Mouse (Mus musculus) CH12.LX (cell line): ENCODE data around the gene Pdzd8. TPM values are rescaled to one million over a fixed set of nuclear protein-coding genes. Genes with fewer than 3 reads are reported as not detected.

ENCODE experiments used
- DNase-seq: peaks from one replicate; pipeline ENCODE4 v3.0.0-alpha.2; 2013; ENCODE audit errors: extremely low read depth
- H3K27ac ChIP-seq: 2 replicates; pipeline ENCODE4 v1.5.1; 2012; ENCODE audit warnings: low read depth, mild to moderate bottlenecking, control low read depth, moderate library complexity; ENCODE audit not compliant: insufficient read depth
- H3K27me3 ChIP-seq: replicated peaks from 2 replicates; pipeline ENCODE3; 2012; ENCODE audit warnings: inconsistent platforms
- H3K36me3 ChIP-seq, 2 experiments: replicated peaks in 1 of 2; 2 replicates each; pipeline versions ENCODE3 to v1.6.1; 2012; ENCODE audit warnings: inconsistent platforms in 1 of 2, low read length in 1 of 2, mild to moderate bottlenecking in 1 of 2, mixed read lengths in 1 of 2, moderate library complexity in 1 of 2; ENCODE audit not compliant: control insufficient read depth in 1 of 2, insufficient read depth in 1 of 2
- H3K4me1 ChIP-seq, 2 experiments: 2 replicates each; pipeline ENCODE4 v1.6.1; 2012; ENCODE audit warnings: inconsistent platforms in 1 of 2, moderate library complexity in 1 of 2; ENCODE audit not compliant: insufficient read depth in 2 of 2, control insufficient read depth in 1 of 2
- H3K4me2 ChIP-seq: 2 replicates; pipeline ENCODE4 v1.6.1; 2012; ENCODE audit warnings: low read depth, mild to moderate bottlenecking, control low read depth; ENCODE audit not compliant: poor library complexity, insufficient read depth, severe bottlenecking
- H3K4me3 ChIP-seq, 3 experiments: fragments of 150-350 bp in 1 of 3; sonication (generic) in 1 of 3; replicated peaks in 1 of 3; 2 replicates each; pipeline versions ENCODE3 to v1.5.1; 2011 to 2012; ENCODE audit warnings: low read depth in 2 of 3, low read length in 2 of 3, mild to moderate bottlenecking in 2 of 3, moderate library complexity in 2 of 3, control low read depth in 1 of 3, improper control_type of control experiment in 1 of 3, inconsistent platforms in 1 of 3, mixed read lengths in 1 of 3; ENCODE audit not compliant: poor library complexity in 1 of 3
- H3K79me2 ChIP-seq: replicated peaks from 2 replicates; pipeline ENCODE4 v1.6.1; 2012; ENCODE audit warnings: mild to moderate bottlenecking, moderate library complexity; ENCODE audit not compliant: control insufficient read depth, poor library complexity, insufficient read depth, severe bottlenecking; ENCODE audit errors: extremely low read depth
- H3K9ac ChIP-seq: 2 replicates; pipeline ENCODE4 v1.6.1; 2012; ENCODE audit warnings: low read depth, mild to moderate bottlenecking, control low read depth, moderate library complexity; ENCODE audit not compliant: insufficient read depth
- H3K9me3 ChIP-seq: replicated peaks from 2 replicates; pipeline ENCODE3; 2012; ENCODE audit warnings: low read length, inconsistent platforms, mixed read lengths
- CHD1 ChIP-seq: IDR thresholded peaks from 2 replicates; pipeline ENCODE4 v1.6.1; 2012; ENCODE audit warnings: low read depth, low read length, improper control_type of control experiment, inconsistent platforms
- CHD2 ChIP-seq: IDR thresholded peaks from 2 replicates; pipeline ENCODE4 v1.6.1; 2011; ENCODE audit warnings: low read length, improper control_type of control experiment
- CTCF ChIP-seq, 2 experiments: IDR thresholded peaks in 1 of 2; conservative IDR thresholded peaks in 1 of 2; 2 replicates each; pipeline ENCODE4 v1.5.1; 2011 to 2012; ENCODE audit warnings: low read depth in 2 of 2, low read length in 2 of 2, improper control_type of control experiment in 1 of 2, inconsistent platforms in 1 of 2, mild to moderate bottlenecking in 1 of 2, moderate library complexity in 1 of 2
- ELF1 ChIP-seq: IDR thresholded peaks from 2 replicates; pipeline ENCODE4 v1.6.1; 2014; ENCODE audit warnings: low read depth, mild to moderate bottlenecking, inconsistent platforms, low read length, improper control_type of control experiment
- EP300 ChIP-seq: IDR thresholded peaks from 2 replicates; pipeline ENCODE4 v1.6.1; 2011; ENCODE audit warnings: low read length, improper control_type of control experiment
- ETS1 ChIP-seq: conservative IDR thresholded peaks from 2 replicates; pipeline ENCODE4 v1.6.1; 2012; ENCODE audit warnings: low read depth, mild to moderate bottlenecking, inconsistent platforms, low read length, improper control_type of control experiment, moderate library complexity
- GABPA ChIP-seq: IDR thresholded peaks from 2 replicates; pipeline ENCODE4 v1.6.1; 2012; ENCODE audit warnings: low read depth, low read length, improper control_type of control experiment, inconsistent platforms; ENCODE audit not compliant: insufficient replicate concordance
- HCFC1 ChIP-seq: IDR thresholded peaks from 2 replicates; pipeline ENCODE4 v1.6.1; 2012; ENCODE audit warnings: low read depth, mild to moderate bottlenecking, inconsistent platforms, low read length, improper control_type of control experiment
- JUN ChIP-seq: IDR thresholded peaks from 2 replicates; pipeline ENCODE4 v1.6.1; 2011; ENCODE audit warnings: low read depth, mild to moderate bottlenecking, low read length, improper control_type of control experiment, moderate library complexity; ENCODE audit not compliant: insufficient read depth
- JUND ChIP-seq: conservative IDR thresholded peaks from 2 replicates; pipeline ENCODE4 v1.6.1; 2011; ENCODE audit warnings: low read depth, low read length, improper control_type of control experiment
- KAT2A ChIP-seq: IDR thresholded peaks from 2 replicates; pipeline ENCODE4 v1.6.1; 2012; ENCODE audit warnings: low read length, improper control_type of control experiment, inconsistent platforms; ENCODE audit not compliant: insufficient replicate concordance
- MAFK ChIP-seq: IDR thresholded peaks from 2 replicates; pipeline ENCODE4 v1.6.1; 2011; ENCODE audit warnings: low read length, improper control_type of control experiment; ENCODE audit not compliant: insufficient replicate concordance
- MAX ChIP-seq: IDR thresholded peaks from 2 replicates; pipeline ENCODE4 v1.6.1; 2011; ENCODE audit warnings: low read length, improper control_type of control experiment
- MAZ ChIP-seq: IDR thresholded peaks from 2 replicates; pipeline ENCODE4 v1.6.1; 2012; ENCODE audit warnings: low read depth, mild to moderate bottlenecking, inconsistent platforms, low read length, improper control_type of control experiment, moderate library complexity
- MEF2A ChIP-seq: IDR thresholded peaks from 2 replicates; pipeline ENCODE4 v1.6.1; 2014; ENCODE audit warnings: low read depth, mild to moderate bottlenecking, inconsistent platforms, low read length, improper control_type of control experiment, borderline replicate concordance
- MXI1 ChIP-seq: IDR thresholded peaks from 2 replicates; pipeline ENCODE4 v1.6.1; 2011; ENCODE audit warnings: mild to moderate bottlenecking, low read depth, low read length, improper control_type of control experiment
- NRF1 ChIP-seq: IDR thresholded peaks from 2 replicates; pipeline ENCODE4 v1.6.1; 2014; ENCODE audit warnings: low read depth, mild to moderate bottlenecking, inconsistent platforms, low read length, improper control_type of control experiment, moderate library complexity
- RAD21 ChIP-seq: IDR thresholded peaks from 2 replicates; pipeline ENCODE4 v1.6.1; 2011; ENCODE audit warnings: low read depth, mild to moderate bottlenecking, low read length, improper control_type of control experiment, moderate library complexity
- SMC3 ChIP-seq: IDR thresholded peaks from 2 replicates; pipeline ENCODE4 v1.6.1; 2011; ENCODE audit warnings: low read depth, low read length, improper control_type of control experiment
- TBP ChIP-seq: conservative IDR thresholded peaks from 2 replicates; pipeline ENCODE4 v1.6.1; 2011; ENCODE audit warnings: low read depth, low read length, improper control_type of control experiment
- UBTF ChIP-seq: IDR thresholded peaks from 2 replicates; pipeline ENCODE4 v1.6.1; 2012; ENCODE audit warnings: low read depth, mild to moderate bottlenecking, inconsistent platforms, low read length, improper control_type of control experiment, moderate library complexity
- USF2 ChIP-seq: conservative IDR thresholded peaks from 2 replicates; pipeline ENCODE4 v1.6.1; 2011; ENCODE audit warnings: low read depth, low read length, improper control_type of control experiment
- ZC3H11A ChIP-seq: IDR thresholded peaks from 2 replicates; pipeline ENCODE4 v1.6.1; 2012; ENCODE audit warnings: low read depth, mild to moderate bottlenecking, inconsistent platforms, low read length, improper control_type of control experiment
- ZMIZ1 ChIP-seq: IDR thresholded peaks from 2 replicates; pipeline ENCODE4 v1.6.1; 2012; ENCODE audit warnings: low read depth, mild to moderate bottlenecking, inconsistent platforms, low read length, improper control_type of control experiment
- dilution Hi-C: fragments of 300-500 bp; cut with MboI; formaldehyde crosslinking; loops from 2 replicates; pipeline ENCODE4 v1.14.3; 2020; ENCODE audit warnings: low sequenced_read_pairs; ENCODE audit not compliant: extremely low pct_unique_long_range_greater_than_20kb, extremely low pct_ligation_motif_present
- in situ Hi-C: fragments of 300-500 bp; cut with MboI; formaldehyde crosslinking; loops from 3 replicates; pipeline ENCODE4 v1.14.3; 2019; ENCODE audit warnings: low sequenced_read_pairs, low pct_ligation_motif_present, low pct_unique_long_range_greater_than_20kb, mixed read lengths
- polyA plus RNA-seq: library from polyadenylated mRNA; unstranded; fragments of >175 nt; gene quantifications from 2 replicates; pipeline ENCODE4 v1.2.1, GENCODE M21; 2012; ENCODE audit warnings: low read depth; ENCODE audit not compliant: insufficient read length
- total RNA-seq, 2 experiments: library from RNA; depleted of rRNA; stranded (reverse); fragments of 300-350 nt in 1 of 2; fragments of >200 nt in 1 of 2; gene quantifications; 2 replicates each; pipeline ENCODE4 v1.2.3; 2012 to 2014

The Pdzd8 gene
- total and polyA plus RNA-seq, 3 experiments = 14.5 to 22.8 (median 20.2) TPM

GRCm38 (mm10) chr19:59351151-59351889, 5.7 kb upstream of the Pdzd8 start:
- Histone ChIP-seq H3K79me2 (no peaks in the 10 kb centered on the region), H3K9me3 (no peaks in the 10 kb centered on the region), H3K9ac (no peak overlapping the region), H3K4me3 (no peak overlapping the region), H3K36me3 (no peaks in the 10 kb centered on the region), H3K27me3 (no peaks in the 10 kb centered on the region), H3K4me2 (peak overlapping the region; percentile 55), H3K4me1 (peaks cover 5 to 32% of the 10 kb centered on the region in 2 experiments; a peak in 3 of 4 replicates), H3K27ac (no peak overlapping the region)
- DNase-seq = no peak
- dilution Hi-C loops (no loop called here), in situ Hi-C loops (no loop called here)
- TF ChIP-seq EP300 (no peak), UBTF (no peak), MAZ (no peak), SMC3 (no peak), CTCF (conservative IDR thresholded peaks at IDR 0.05 in 1 of 2, IDR thresholded peaks at IDR 0.05 in 1 of 2; ENCODE audit: low read depth in 2 of 2, low read length in 2 of 2) (no peak), MAX (no peak), RAD21 (no peak), MXI1 (no peak), MEF2A (no peak), CHD1 (no peak), ELF1 (no peak), NRF1 (no peak), ETS1 (no peak), TBP (no peak), HCFC1 (no peak), GABPA (no peak), USF2 (no peak), JUN (no peak), CHD2 (no peak)

DNA sequence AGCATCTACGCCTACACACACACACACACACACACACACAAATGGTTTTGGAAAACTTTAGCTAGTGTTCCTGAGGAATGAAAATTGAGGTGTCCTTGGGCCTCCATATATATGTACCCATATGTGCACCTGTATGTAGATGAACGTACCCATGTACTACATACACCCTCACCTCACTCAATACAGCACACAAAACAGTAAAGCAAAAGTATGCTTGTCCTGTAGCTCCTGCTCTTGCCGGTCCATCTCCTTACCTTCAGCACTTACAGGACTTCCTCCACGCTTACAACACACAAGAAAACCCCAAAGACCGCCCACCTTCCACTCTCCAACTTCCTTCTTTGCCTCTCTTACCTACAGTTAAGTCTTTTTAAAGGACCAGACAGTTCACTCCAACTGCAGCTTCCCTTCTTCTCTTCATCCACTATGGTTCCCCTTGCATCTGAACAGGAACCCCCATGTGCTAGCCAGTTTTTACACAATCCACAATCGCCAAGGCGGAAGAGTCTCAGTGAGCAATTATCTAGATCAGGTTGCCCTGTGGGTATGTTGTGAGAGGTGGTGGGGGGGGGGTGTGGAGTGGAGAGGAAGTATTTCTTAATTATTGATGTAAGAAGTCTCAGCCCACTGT, 4.8 kb upstream of the Pdzd8 start:
- dilution Hi-C loops = no loop called here

More for the DNA sequence above, 4.8 kb upstream of the Pdzd8 start:
- peaks cover 5 to 33% of the 10 kb centered on the region in 2 experiments; a peak in 3 of 4 replicates for H3K4me1 ChIP-seq
- DNase-seq = peak; percentile 17
- no peak overlapping the region for H3K4me3 ChIP-seq
- 0 out of 2 replicates have a peak, but pooled peaks cover under 1% of the 10 kb centered on the region for H3K79me2 ChIP-seq
- no peak for TF ChIP-seq ELF1
- no peak for TF ChIP-seq MAFK
- TF ChIP-seq JUND = no peak
- TF ChIP-seq GABPA = no peak
- no peak for TF ChIP-seq ZMIZ1
- TF ChIP-seq HCFC1 = no peak
- no peak for TF ChIP-seq ZC3H11A
- TF ChIP-seq MEF2A = no peak
- no peak for TF ChIP-seq SMC3
- TF ChIP-seq NRF1 = no peak
- no peak for TF ChIP-seq UBTF
- no peak for TF ChIP-seq KAT2A
- no peak overlapping the region for H3K27ac ChIP-seq
- no peak overlapping the region for H3K9ac ChIP-seq
- H3K36me3 ChIP-seq = no peaks in the 10 kb centered on the region
- no peaks in the 10 kb centered on the region for H3K9me3 ChIP-seq
- no peak overlapping the region; the same call in 1 of the 2 replicates for H3K4me2 ChIP-seq
- H3K27me3 ChIP-seq = no peaks in the 10 kb centered on the region
- in situ Hi-C loops = no loop called here
